Mouse (Mus musculus) spleen, adult 12 weeks (tissue): ENCODE measurements around the gene Eefsec.

Experiments used
- DNase-seq: peaks from one replicate; pipeline ENCODE4 v3.0.0; 2022; ENCODE audit warnings: low spot score

The Eefsec gene

DNA sequence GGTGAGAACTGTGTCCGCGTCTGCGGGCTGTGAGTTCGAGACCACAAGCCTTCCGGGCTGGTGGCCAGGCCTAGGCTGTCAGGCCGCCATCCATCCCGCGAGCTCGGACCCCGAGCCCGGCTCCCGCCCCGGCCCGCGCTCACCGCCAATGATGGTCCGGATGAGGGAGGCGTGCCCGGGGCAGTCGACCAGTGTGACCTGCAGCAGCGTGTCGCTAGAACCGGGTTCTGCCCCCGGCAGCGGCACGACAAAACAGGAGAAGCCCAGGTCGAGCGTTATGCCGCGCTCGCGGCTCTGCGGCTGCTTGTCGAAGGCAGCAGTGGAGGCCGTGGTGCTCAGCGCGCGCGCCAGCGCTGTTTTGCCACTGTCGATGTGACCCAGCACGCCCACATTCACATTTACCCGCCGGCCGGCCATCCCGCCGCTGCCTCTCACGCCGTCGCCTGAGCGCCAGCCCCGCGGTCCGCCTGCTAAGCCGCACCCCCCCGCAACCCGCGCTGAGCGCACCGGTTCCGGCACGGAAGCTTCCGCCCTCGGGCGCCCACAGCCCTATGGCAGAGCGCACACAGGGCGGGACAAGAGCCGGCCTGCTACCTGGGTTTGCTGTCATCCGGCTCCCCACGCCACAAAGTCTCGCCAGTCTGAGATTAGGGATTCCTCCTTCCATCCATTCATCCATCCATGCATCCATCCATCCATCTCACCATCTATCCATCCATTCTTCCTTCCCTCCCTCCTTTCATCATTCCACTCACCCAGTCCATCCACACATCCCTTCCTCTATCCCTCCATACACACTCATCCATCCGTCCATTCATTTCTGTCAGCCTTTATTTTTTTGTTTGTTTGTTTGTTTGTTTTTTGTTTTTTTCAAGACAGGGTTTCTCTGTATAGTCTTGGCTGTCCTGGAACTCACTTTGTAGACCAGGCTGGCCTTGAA is at the start of gene Eefsec:
Gene Eefsec (minus strand): TSS at position 477 of the 940 bp plus-strand sequence.
- peak; percentile 79 for DNase-seq

- DNase-seq = no peak
These were observed 47.4 kb upstream of the Eefsec start for GRCm38 (mm10) chr6:88493712-88494111.

GRCm38 (mm10) chr6:88490629-88491354 is 44.5 kb upstream of the Eefsec start:
- DNase-seq = no peak

- no peak for DNase-seq
These were observed 43.5 kb upstream of the Eefsec start for GRCm38 (mm10) chr6:88489834-88490233.

DNA sequence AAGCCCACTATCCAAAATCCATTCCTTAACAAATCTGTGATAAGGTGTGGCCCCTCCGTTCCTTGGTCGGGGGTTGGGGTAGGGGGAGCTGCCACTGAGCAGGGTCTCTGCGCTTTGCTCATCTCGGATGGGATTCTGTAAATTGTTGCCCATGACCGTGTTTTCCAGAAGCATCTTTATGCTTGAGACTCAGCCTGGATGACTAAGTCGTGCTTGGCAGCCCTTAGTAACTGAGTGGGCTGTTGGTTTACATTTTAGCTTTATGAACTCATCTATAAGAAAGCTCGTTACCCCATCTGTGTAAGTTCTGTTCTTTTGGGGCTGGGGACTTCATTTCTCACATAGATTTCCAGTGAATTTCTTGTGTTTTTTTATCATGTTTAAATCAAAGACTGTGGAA is 42.7 kb upstream of the Eefsec start:
- DNase-seq = no peak

- DNase-seq = no peak
These were observed 40.6 kb upstream of the Eefsec start for GRCm38 (mm10) chr6:88486893-88487292.

DNA sequence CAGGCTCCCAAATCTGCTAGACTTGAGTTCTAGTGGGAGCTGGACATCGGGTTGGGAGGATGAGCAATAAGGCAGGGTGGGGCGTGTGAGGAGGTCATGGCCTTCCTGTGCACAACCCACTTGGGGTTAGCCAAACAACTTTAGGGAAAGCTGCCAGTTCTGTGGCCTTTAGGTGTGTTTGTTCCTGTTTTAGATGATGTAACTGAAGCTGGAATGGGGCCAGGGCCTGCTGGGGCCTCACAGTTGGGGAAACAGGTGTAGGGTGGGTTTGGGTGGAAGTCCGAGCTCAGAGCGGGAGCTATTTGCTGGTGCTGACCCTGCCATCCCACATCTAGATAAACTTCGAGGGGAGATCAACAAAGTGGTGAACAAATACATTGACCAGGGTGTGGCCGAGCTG is 39.0 kb upstream of the Eefsec start:
- no peak for DNase-seq

DNA sequence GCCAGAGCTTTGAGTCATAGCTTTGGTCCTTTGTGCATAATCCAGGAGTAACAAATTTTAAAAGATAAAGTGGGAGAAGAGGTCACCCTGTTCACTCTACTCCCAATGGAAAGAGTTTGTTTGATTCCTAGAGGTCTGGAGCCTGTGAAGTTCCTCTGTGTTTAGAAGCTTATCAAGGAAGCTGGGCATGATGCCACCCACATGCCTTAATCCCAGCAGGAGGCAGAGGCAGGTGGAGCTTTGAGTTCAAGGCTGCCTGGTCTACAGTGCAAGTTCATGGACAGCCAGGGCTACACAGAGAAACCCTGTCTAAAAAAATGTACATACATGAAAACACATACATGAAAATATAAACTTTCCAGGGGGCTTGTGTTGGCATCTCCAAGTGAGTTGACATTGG is 37.6 kb upstream of the Eefsec start:
- DNase-seq = no peak

DNA sequence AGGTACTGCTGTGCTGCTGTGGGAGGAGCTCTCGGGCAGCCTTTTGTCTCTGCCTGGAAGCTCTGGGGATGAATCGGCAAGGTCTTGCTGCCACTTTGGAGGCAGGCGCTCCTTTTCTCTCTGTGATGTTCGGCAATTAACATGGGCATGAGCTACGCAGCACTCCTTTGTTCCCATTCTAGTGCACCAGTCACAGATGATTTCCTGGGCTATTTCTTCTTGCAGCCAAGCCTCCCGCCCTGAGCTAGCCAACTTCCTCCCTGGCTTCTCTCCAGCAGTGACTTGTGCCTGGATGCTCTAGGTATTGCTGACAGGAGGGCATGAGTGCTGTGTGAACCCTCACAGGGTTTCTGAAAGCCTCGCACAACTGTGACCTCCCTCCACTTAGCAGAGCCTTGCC is 36.8 kb upstream of the Eefsec start:
- no peak for DNase-seq

DNA sequence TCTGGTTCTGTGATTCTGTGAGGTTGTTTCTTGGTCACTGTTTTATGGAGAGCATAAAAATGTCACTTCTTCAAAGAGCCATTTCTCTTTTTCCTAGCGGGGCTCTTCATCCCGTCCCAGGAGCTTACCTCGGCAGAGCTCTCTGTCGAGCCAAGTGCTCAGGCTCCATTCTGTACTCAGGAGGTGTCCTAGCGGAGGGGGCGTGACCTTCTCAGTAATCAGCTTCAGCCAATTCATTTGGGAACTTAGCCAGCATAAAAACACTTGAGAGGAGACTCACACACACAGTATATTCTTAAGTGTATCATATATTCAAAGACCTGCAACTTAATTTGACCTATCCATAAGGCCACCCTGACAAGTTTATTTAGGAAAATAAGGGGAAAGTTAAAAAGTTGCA is 34.1 kb upstream of the Eefsec start:
- DNase-seq = no peak

- DNase-seq = no peak
These were observed 23.5 kb upstream of the Eefsec start for GRCm38 (mm10) chr6:88469878-88470277.

GRCm38 (mm10) chr6:88465181-88465920 is 19.0 kb upstream of the Eefsec start, which contains the start of gene Ruvbl1:
TSS of gene Ruvbl1 (plus strand) at chr6:88465409.
- DNase-seq = peak; percentile 84

DNA sequence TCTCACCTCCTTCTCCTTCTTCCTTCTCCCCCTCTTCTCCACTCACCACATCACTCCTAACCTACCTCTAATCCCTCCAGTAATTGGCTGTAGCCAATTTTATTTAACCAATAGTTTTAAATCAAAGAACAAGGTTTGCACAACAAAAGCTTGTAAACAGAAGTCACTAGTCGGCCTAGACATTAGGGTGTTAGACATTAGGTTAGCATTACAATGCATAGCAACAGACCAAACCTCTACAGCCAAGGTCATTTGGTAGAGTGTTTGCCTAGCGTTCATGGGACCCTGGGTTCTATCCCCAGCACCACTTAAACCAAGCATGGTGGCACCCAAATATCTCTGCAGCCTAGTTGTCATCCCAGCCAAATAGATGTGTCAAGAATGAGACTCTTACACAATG is 8.2 kb upstream of the Eefsec start:
- no peak for DNase-seq

DNA sequence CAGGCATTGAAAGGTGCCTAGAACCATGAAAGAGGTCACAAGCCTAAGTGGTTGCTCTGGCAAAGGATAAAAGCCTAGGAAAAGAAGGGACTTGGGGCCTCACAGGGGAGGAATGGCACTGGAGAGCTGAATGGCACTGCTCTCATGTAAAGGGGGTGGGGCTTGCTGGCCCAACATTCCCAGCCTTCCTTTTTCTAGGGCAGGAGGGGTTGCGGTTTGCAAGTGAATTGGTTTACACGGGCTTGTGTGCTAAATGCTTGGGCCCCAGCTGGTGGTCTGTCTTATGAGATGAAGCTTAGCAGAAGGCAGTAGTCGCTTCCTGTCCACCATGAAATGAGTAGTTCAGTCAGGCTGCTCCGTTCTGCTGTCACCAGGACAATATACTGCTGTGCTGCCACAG is 1.1 kb upstream of the Eefsec start:
- DNase-seq = no peak

DNA sequence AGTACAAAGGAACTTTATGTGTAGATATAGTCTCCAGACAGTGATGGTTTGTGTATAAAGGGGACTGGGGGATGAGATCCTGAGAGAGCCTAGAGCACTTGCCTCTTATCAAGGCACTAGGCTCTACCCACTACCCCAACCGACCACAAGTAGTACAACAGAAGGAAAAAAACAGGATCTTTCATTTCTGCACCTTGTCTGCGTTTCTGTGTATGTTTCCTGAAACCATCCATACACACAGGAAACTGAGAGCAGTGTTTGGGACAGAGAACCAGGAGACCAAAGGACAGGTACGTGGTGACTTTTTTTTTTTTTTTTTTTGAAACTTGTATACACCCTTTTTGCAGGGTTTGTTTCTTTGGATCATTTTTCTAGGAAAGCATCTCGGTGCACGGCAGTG is 678 bp downstream of the Eefsec start:
- DNase-seq = no peak

GRCm38 (mm10) chr6:88444076-88444750 is 2.1 kb downstream of the Eefsec start:
- no peak for DNase-seq

GRCm38 (mm10) chr6:88443446-88443845 is 2.9 kb downstream of the Eefsec start:
- DNase-seq = no peak

DNA sequence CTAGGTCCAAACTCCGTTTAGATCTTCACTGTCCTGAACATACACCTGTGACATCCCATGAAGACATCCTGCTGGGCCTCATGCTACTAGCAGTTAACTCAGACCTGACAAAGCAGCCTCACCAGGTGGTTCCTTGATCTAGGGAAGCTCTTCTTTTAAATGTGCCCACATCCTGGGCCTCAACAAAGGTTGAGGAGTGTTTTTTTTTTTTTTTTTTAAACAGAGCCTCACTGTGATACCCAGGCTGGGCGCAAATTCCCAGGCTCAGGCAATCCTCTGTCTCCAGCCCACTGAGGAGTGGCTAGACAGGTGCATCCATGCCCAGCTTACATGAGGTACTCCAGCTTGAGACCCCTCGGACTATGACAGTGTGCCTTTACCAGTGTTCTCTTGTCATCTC is 3.8 kb downstream of the Eefsec start:
- no peak for DNase-seq

GRCm38 (mm10) chr6:88439056-88439455 is 7.3 kb downstream of the Eefsec start:
- DNase-seq = no peak

- no peak for DNase-seq
These were observed 10.7 kb downstream of the Eefsec start for GRCm38 (mm10) chr6:88435609-88436008.

DNA sequence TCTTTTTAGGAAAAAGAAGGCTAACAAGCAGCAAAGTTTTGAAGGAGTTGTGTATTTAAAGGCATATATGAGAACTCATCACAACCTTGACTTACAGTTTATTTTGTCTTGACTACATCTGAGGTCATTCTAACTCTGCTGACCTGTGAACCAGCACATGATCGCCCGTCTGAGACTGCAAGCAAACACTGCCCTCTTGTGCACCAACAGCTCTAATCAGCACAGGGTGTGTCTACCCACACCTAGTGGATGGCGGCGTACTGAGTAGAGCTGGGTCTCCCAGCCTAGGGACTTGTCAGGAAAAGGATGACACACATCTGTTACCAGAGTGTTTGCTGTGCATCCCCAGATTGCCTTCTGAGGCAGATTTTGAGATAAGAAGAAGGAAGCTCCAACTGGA is 15.1 kb downstream of the Eefsec start:
- no peak for DNase-seq
